ENCODE assay signal across 14 mouse cellular contexts in genomic region chr15:83430986-83431763, GRCm38 (mm10). TPM values are rescaled to one million over a fixed set of nuclear protein-coding genes. Genes with fewer than 3 reads are reported as not detected.
DNase-seq lines count a peak whose midpoint lies in the region; ATAC-seq and TF ChIP-seq lines count a peak whose summit lies in the region.
"Had no signal": no experiment of that assay in that cellular context is flagged by ENCODE, and none has a peak within 500 bp of the region (broad histone marks: within the 10 kb centered on the region; RNA-seq: fewer than 3 reads in every experiment).

No protein-coding gene starts in this region.

- H3K4me2 ChIP-seq in midbrain, embryonic 11.5 days, result no peak overlapping the region
- no peak overlapping the region for H3K4me2 ChIP-seq in midbrain, embryonic 14.5 days (ENCODE audit: low read length)
- peak overlapping the region; percentile 72 for H3K4me2 ChIP-seq in liver, embryonic 11.5 days
- H3K4me2 ChIP-seq in stomach, postnatal 0 days (replicated peaks; ENCODE audit: low read depth), result no peak overlapping the region
- H3K4me2 ChIP-seq: limb, embryonic 15.5 days had no signal

- H3K27me3 ChIP-seq in kidney, adult 2 months (replicated peaks; ENCODE audit: control insufficient read depth, insufficient read depth, low read length), result no peaks in the 10 kb centered on the region
- H3K27me3 ChIP-seq in midbrain, embryonic 11.5 days (ENCODE audit: control insufficient read depth, insufficient read depth, low read length), result no peaks in the 10 kb centered on the region
- no peaks in the 10 kb centered on the region for H3K27me3 ChIP-seq in midbrain, embryonic 14.5 days (ENCODE audit: control insufficient read depth, insufficient read depth, low read length)
- no peaks in the 10 kb centered on the region for H3K27me3 ChIP-seq in liver, embryonic 11.5 days (replicated peaks; ENCODE audit: control insufficient read depth, insufficient read depth, low read length)
- no peaks in the 10 kb centered on the region for H3K27me3 ChIP-seq in stomach, postnatal 0 days (ENCODE audit: control insufficient read depth, insufficient read depth, low read length)
- H3K27me3 ChIP-seq in limb, embryonic 10.5 days (ENCODE audit: low read depth, poor library complexity, severe bottlenecking), result no peaks in the 10 kb centered on the region
- no peaks in the 10 kb centered on the region for H3K27me3 ChIP-seq in midbrain, embryonic 10.5 days (ENCODE audit: low read depth, poor library complexity, severe bottlenecking)
- H3K27me3 ChIP-seq: heart, embryonic 12.5 days; limb, embryonic 15.5 days had no signal

- peak overlapping the region; percentile 99 for H3K27ac ChIP-seq in kidney, adult 2 months (ENCODE audit: insufficient read depth, low read depth, low read length)
- H3K27ac ChIP-seq in midbrain, embryonic 11.5 days (ENCODE audit: low read depth, low read length), result no peak overlapping the region
- no peak overlapping the region for H3K27ac ChIP-seq in midbrain, embryonic 14.5 days (replicated peaks; ENCODE audit: low read depth, low read length)
- H3K27ac ChIP-seq in liver, embryonic 11.5 days (ENCODE audit: low read depth, low read length), result peak overlapping the region; percentile 79; the same call in 1 of the 2 replicates
- H3K27ac ChIP-seq in stomach, postnatal 0 days (replicated peaks), result peak overlapping the region; percentile 83; the same call in 1 of the 2 replicates
- no peak overlapping the region for H3K27ac ChIP-seq in limb, embryonic 10.5 days
- no peak overlapping the region for H3K27ac ChIP-seq in midbrain, embryonic 10.5 days (replicated peaks)
- H3K27ac ChIP-seq: left cerebral cortex, adult 2 months had no signal

- 48% methylated on average over 14 of the region's 14 CpGs for WGBS in kidney, adult 2 months
- 91% methylated on average over 14 of the region's 14 CpGs for WGBS in midbrain, embryonic 11.5 days
- 91% methylated on average over 14 of the region's 14 CpGs for WGBS in midbrain, embryonic 14.5 days
- 82% methylated on average over 14 of the region's 14 CpGs for WGBS in liver, embryonic 11.5 days
- WGBS in stomach, postnatal 0 days, result 77% methylated on average over 14 of the region's 14 CpGs
- WGBS in limb, embryonic 10.5 days, result 93% methylated on average over 14 of the region's 14 CpGs
- 93% methylated on average over 14 of the region's 14 CpGs for WGBS in midbrain, embryonic 10.5 days

- H3K36me3 ChIP-seq in kidney, adult 2 months (ENCODE audit: control insufficient read depth, insufficient read depth, low read length), result no peaks in the 10 kb centered on the region
- no peaks in the 10 kb centered on the region for H3K36me3 ChIP-seq in midbrain, embryonic 11.5 days (ENCODE audit: control insufficient read depth, insufficient read depth, low read length)
- no peaks in the 10 kb centered on the region for H3K36me3 ChIP-seq in midbrain, embryonic 14.5 days (ENCODE audit: control insufficient read depth, insufficient read depth, low read length)
- H3K36me3 ChIP-seq in liver, embryonic 11.5 days (ENCODE audit: control insufficient read depth, insufficient read depth, low read length), result no peaks in the 10 kb centered on the region
- H3K36me3 ChIP-seq in stomach, postnatal 0 days (ENCODE audit: control insufficient read depth, insufficient read depth, low read length), result no peaks in the 10 kb centered on the region
- no peaks in the 10 kb centered on the region for H3K36me3 ChIP-seq in limb, embryonic 10.5 days
- H3K36me3 ChIP-seq in midbrain, embryonic 10.5 days, result no peaks in the 10 kb centered on the region
- H3K36me3 ChIP-seq: heart, embryonic 12.5 days; limb, embryonic 15.5 days had no signal

- no peak for TF ChIP-seq POLR2A in kidney, adult 2 months (IDR thresholded peaks at IDR 0.05; ENCODE audit: low read depth, low read length)

- no peaks in the 10 kb centered on the region for H3K9me3 ChIP-seq in midbrain, embryonic 11.5 days (ENCODE audit: control insufficient read depth, low read length)
- H3K9me3 ChIP-seq in midbrain, embryonic 14.5 days (ENCODE audit: control insufficient read depth, low read length), result no peaks in the 10 kb centered on the region
- H3K9me3 ChIP-seq in liver, embryonic 11.5 days (ENCODE audit: control insufficient read depth, low read length), result no peaks in the 10 kb centered on the region
- H3K9me3 ChIP-seq in stomach, postnatal 0 days (ENCODE audit: control insufficient read depth, low read length), result no peaks in the 10 kb centered on the region
- H3K9me3 ChIP-seq in limb, embryonic 10.5 days (replicated peaks), result no peaks in the 10 kb centered on the region
- H3K9me3 ChIP-seq in midbrain, embryonic 10.5 days (replicated peaks), result no peaks in the 10 kb centered on the region
- H3K9me3 ChIP-seq: G1E; heart, embryonic 12.5 days; limb, embryonic 15.5 days had no signal

- DNase-seq in kidney, adult 2 months, result peak; percentile 52
- DNase-seq in kidney, postnatal 36 days, result no peak
- peak; percentile 49 for DNase-seq in midbrain, embryonic 11.5 days (ENCODE audit: low spot score, missing footprints)
- no peak for DNase-seq in midbrain, embryonic 14.5 days
- no peak for DNase-seq in liver, embryonic 11.5 days (ENCODE audit: low spot score)
- DNase-seq in stomach, postnatal 0 days (ENCODE audit: low spot score), result no peak
- DNase-seq in limb, embryonic 10.5 days (ENCODE audit: low spot score), result no peak
- DNase-seq in midbrain, embryonic 10.5 days (ENCODE audit: low spot score), result no peak
- DNase-seq: cerebellum, adult 9-10 months; right cerebral cortex, postnatal 25 days had no signal

- peaks cover 55% of the 10 kb centered on the region for H3K4me1 ChIP-seq in kidney, adult 2 months (ENCODE audit: control insufficient read depth, insufficient read depth, low read length)
- H3K4me1 ChIP-seq in midbrain, embryonic 11.5 days (ENCODE audit: control insufficient read depth, insufficient read depth, low read length), result no peaks in the 10 kb centered on the region
- H3K4me1 ChIP-seq in midbrain, embryonic 14.5 days (ENCODE audit: control insufficient read depth, insufficient read depth, low read length), result no peaks in the 10 kb centered on the region
- peaks cover 77% of the 10 kb centered on the region for H3K4me1 ChIP-seq in liver, embryonic 11.5 days (replicated peaks; ENCODE audit: control insufficient read depth, insufficient read depth, low read length)
- peaks cover 9% of the 10 kb centered on the region; the same call in 1 of the 2 replicates for H3K4me1 ChIP-seq in stomach, postnatal 0 days (replicated peaks; ENCODE audit: control insufficient read depth, insufficient read depth)
- peaks cover 18% of the 10 kb centered on the region for H3K4me1 ChIP-seq in limb, embryonic 10.5 days
- peaks cover 8% of the 10 kb centered on the region for H3K4me1 ChIP-seq in midbrain, embryonic 10.5 days

- ATAC-seq in midbrain, embryonic 11.5 days (ENCODE audit: low FRiP score), result no peak
- no peak for ATAC-seq in midbrain, embryonic 14.5 days (ENCODE audit: low FRiP score, low TSS enrichment)
- no peak for ATAC-seq in liver, embryonic 11.5 days (replicated peaks; ENCODE audit: low FRiP score)
- ATAC-seq in stomach, postnatal 0 days (ENCODE audit: low FRiP score, low TSS enrichment), result no peak

- no peak overlapping the region for H3K9ac ChIP-seq in midbrain, embryonic 11.5 days (ENCODE audit: low read length)
- no peak overlapping the region for H3K9ac ChIP-seq in midbrain, embryonic 14.5 days (replicated peaks; ENCODE audit: low read length)
- H3K9ac ChIP-seq in liver, embryonic 11.5 days (ENCODE audit: low read depth, low read length), result peak overlapping the region; percentile 48
- no peak overlapping the region for H3K9ac ChIP-seq in stomach, postnatal 0 days (ENCODE audit: low read length)
- H3K9ac ChIP-seq: heart, embryonic 12.5 days; limb, embryonic 15.5 days had no signal

- peak overlapping the region; percentile 15; the same call in 1 of the 2 replicates for H3K4me3 ChIP-seq in kidney, adult 2 months (ENCODE audit: insufficient read depth, low read depth, low read length)
- no peak overlapping the region for H3K4me3 ChIP-seq in midbrain, embryonic 11.5 days (ENCODE audit: low read depth, low read length)
- no peak overlapping the region for H3K4me3 ChIP-seq in midbrain, embryonic 14.5 days (replicated peaks; ENCODE audit: low read depth, low read length)
- H3K4me3 ChIP-seq in liver, embryonic 11.5 days (ENCODE audit: low read depth, low read length), result peak overlapping the region; percentile 45
- H3K4me3 ChIP-seq in stomach, postnatal 0 days (ENCODE audit: low read depth, low read length), result no peak overlapping the region
- H3K4me3 ChIP-seq in limb, embryonic 10.5 days, result no peak overlapping the region
- no peak overlapping the region for H3K4me3 ChIP-seq in midbrain, embryonic 10.5 days
- H3K4me3 ChIP-seq: left cerebral cortex, adult 2 months; limb, embryonic 15.5 days had no signal

- no peak for TF ChIP-seq CTCF in kidney, adult 2 months (conservative IDR thresholded peaks at IDR 0.05; ENCODE audit: insufficient read depth, insufficient read length, low read depth, low read length)
- no peak for TF ChIP-seq CTCF in stomach, postnatal 0 days (IDR thresholded peaks at IDR 0.05; ENCODE audit: low read depth)

- no peak for TF ChIP-seq EP300 in stomach, postnatal 0 days (optimal IDR thresholded peaks at IDR 0.05)

RNA-seq across cellular contexts. Expression of gene Pacsin2, which starts 33.2 kb away (rescaled TPM):
- polyA plus RNA-seq in kidney, adult 2 months (2012; rRNA removed), result 116 and 126 TPM in 2 replicates
- polyA plus RNA-seq in midbrain, embryonic 11.5 days (2014; fragmentation: Nextera tagmentation; extraction: Ambion mirVana), result 36.3 and 36.5 TPM in 2 replicates
- polyA plus RNA-seq in midbrain, embryonic 14.5 days (2014; fragmentation: Nextera tagmentation; extraction: Ambion mirVana), result 14.5 and 17.7 TPM in 2 replicates
- polyA plus RNA-seq in liver, embryonic 11.5 days (2014; fragmentation: Nextera tagmentation; extraction: Ambion mirVana), result 82.9 and 89.3 TPM in 2 replicates
- polyA plus RNA-seq in stomach, postnatal 0 days (2015; fragmentation: Nextera tagmentation; extraction: Ambion mirVana), result 42.5 and 46.6 TPM in 2 replicates
- 56.9 and 61.0 TPM in 2 replicates for polyA plus RNA-seq in limb, embryonic 10.5 days (2016; fragmentation: Nextera tagmentation; extraction: Ambion mirVana)
- polyA plus RNA-seq in midbrain, embryonic 10.5 days (2016; fragmentation: Nextera tagmentation; extraction: Ambion mirVana), result 55.6 TPM in 2 replicates

Comparison
In these comparisons a context has a peak if more than half of its experiments do, and no peak if none do; other contexts are left out.
1. DNase-seq: peak in kidney, adult 2 months (single experiment) and midbrain, embryonic 11.5 days (single experiment); none in kidney, postnatal 36 days (0 of 2), midbrain, embryonic 14.5 days (single experiment), liver, embryonic 11.5 days (single experiment), stomach, postnatal 0 days (single experiment), limb, embryonic 10.5 days (single experiment) and midbrain, embryonic 10.5 days (single experiment).
2. H3K27ac ChIP-seq: peak in kidney, adult 2 months (single experiment), liver, embryonic 11.5 days (single experiment) and stomach, postnatal 0 days (single experiment); none in midbrain, embryonic 11.5 days (single experiment), midbrain, embryonic 14.5 days (single experiment), limb, embryonic 10.5 days (single experiment) and midbrain, embryonic 10.5 days (single experiment).
3. H3K4me3 ChIP-seq: peak in kidney, adult 2 months (single experiment) and liver, embryonic 11.5 days (single experiment); none in midbrain, embryonic 11.5 days (single experiment), midbrain, embryonic 14.5 days (single experiment), stomach, postnatal 0 days (single experiment), limb, embryonic 10.5 days (single experiment) and midbrain, embryonic 10.5 days (single experiment).